Mouse (Mus musculus) E14TG2a.4 (cell line): ENCODE results near the gene Stard13.

Source experiments
- CTCF ChIP-seq: conservative IDR thresholded peaks from 2 replicates; pipeline ENCODE4 v1.5.1; 2014; ENCODE audit warnings: low read length
- NANOG ChIP-seq: IDR thresholded peaks from 2 replicates; pipeline ENCODE4 v1.6.1; 2014; ENCODE audit warnings: borderline replicate concordance, low read length, mixed read lengths

- no peak for TF ChIP-seq CTCF
- TF ChIP-seq NANOG, result no peak
Observed at GRCm38 (mm10) chr5:151135078-151135826, 98.4 kb downstream of the Stard13 start.
